Mouse (Mus musculus) CH12.LX (cell line): Measurements from ENCODE around the gene Adamts20. TPM values are rescaled to one million over a fixed set of nuclear protein-coding genes. Genes with fewer than 3 reads are reported as not detected.

Experiments used
- DNase-seq: peaks from one replicate; pipeline ENCODE4 v3.0.0-alpha.2; 2013; ENCODE audit errors: extremely low read depth
- H3K27ac ChIP-seq: 2 replicates; pipeline ENCODE4 v1.5.1; 2012; ENCODE audit warnings: low read depth, mild to moderate bottlenecking, control low read depth, moderate library complexity; ENCODE audit not compliant: insufficient read depth
- H3K27me3 ChIP-seq: replicated peaks from 2 replicates; pipeline ENCODE3; 2012; ENCODE audit warnings: inconsistent platforms
- H3K36me3 ChIP-seq, 2 experiments: replicated peaks in 1 of 2; 2 replicates each; pipeline versions ENCODE3 to v1.6.1; 2012; ENCODE audit warnings: inconsistent platforms in 1 of 2, low read length in 1 of 2, mild to moderate bottlenecking in 1 of 2, mixed read lengths in 1 of 2, moderate library complexity in 1 of 2; ENCODE audit not compliant: control insufficient read depth in 1 of 2, insufficient read depth in 1 of 2
- H3K4me1 ChIP-seq, 2 experiments: 2 replicates each; pipeline ENCODE4 v1.6.1; 2012; ENCODE audit warnings: inconsistent platforms in 1 of 2, moderate library complexity in 1 of 2; ENCODE audit not compliant: insufficient read depth in 2 of 2, control insufficient read depth in 1 of 2
- H3K4me2 ChIP-seq: 2 replicates; pipeline ENCODE4 v1.6.1; 2012; ENCODE audit warnings: low read depth, mild to moderate bottlenecking, control low read depth; ENCODE audit not compliant: poor library complexity, insufficient read depth, severe bottlenecking
- H3K4me3 ChIP-seq, 3 experiments: fragments of 150-350 bp in 1 of 3; sonication (generic) in 1 of 3; replicated peaks in 1 of 3; 2 replicates each; pipeline versions ENCODE3 to v1.5.1; 2011 to 2012; ENCODE audit warnings: low read depth in 2 of 3, low read length in 2 of 3, mild to moderate bottlenecking in 2 of 3, moderate library complexity in 2 of 3, control low read depth in 1 of 3, improper control_type of control experiment in 1 of 3, inconsistent platforms in 1 of 3, mixed read lengths in 1 of 3; ENCODE audit not compliant: poor library complexity in 1 of 3
- H3K79me2 ChIP-seq: replicated peaks from 2 replicates; pipeline ENCODE4 v1.6.1; 2012; ENCODE audit warnings: mild to moderate bottlenecking, moderate library complexity; ENCODE audit not compliant: control insufficient read depth, poor library complexity, insufficient read depth, severe bottlenecking; ENCODE audit errors: extremely low read depth
- H3K9ac ChIP-seq: 2 replicates; pipeline ENCODE4 v1.6.1; 2012; ENCODE audit warnings: low read depth, mild to moderate bottlenecking, control low read depth, moderate library complexity; ENCODE audit not compliant: insufficient read depth
- H3K9me3 ChIP-seq: replicated peaks from 2 replicates; pipeline ENCODE3; 2012; ENCODE audit warnings: low read length, inconsistent platforms, mixed read lengths
- CHD2 ChIP-seq: IDR thresholded peaks from 2 replicates; pipeline ENCODE4 v1.6.1; 2011; ENCODE audit warnings: low read length, improper control_type of control experiment
- CTCF ChIP-seq, 2 experiments: IDR thresholded peaks in 1 of 2; conservative IDR thresholded peaks in 1 of 2; 2 replicates each; pipeline ENCODE4 v1.5.1; 2011 to 2012; ENCODE audit warnings: low read depth in 2 of 2, low read length in 2 of 2, improper control_type of control experiment in 1 of 2, inconsistent platforms in 1 of 2, mild to moderate bottlenecking in 1 of 2, moderate library complexity in 1 of 2
- E2F4 ChIP-seq: IDR thresholded peaks from 2 replicates; pipeline ENCODE4 v1.6.1; 2011; ENCODE audit warnings: low read depth, low read length, improper control_type of control experiment; ENCODE audit not compliant: insufficient replicate concordance
- GABPA ChIP-seq: IDR thresholded peaks from 2 replicates; pipeline ENCODE4 v1.6.1; 2012; ENCODE audit warnings: low read depth, low read length, improper control_type of control experiment, inconsistent platforms; ENCODE audit not compliant: insufficient replicate concordance
- JUN ChIP-seq: IDR thresholded peaks from 2 replicates; pipeline ENCODE4 v1.6.1; 2011; ENCODE audit warnings: low read depth, mild to moderate bottlenecking, low read length, improper control_type of control experiment, moderate library complexity; ENCODE audit not compliant: insufficient read depth
- JUND ChIP-seq: conservative IDR thresholded peaks from 2 replicates; pipeline ENCODE4 v1.6.1; 2011; ENCODE audit warnings: low read depth, low read length, improper control_type of control experiment
- KAT2A ChIP-seq: IDR thresholded peaks from 2 replicates; pipeline ENCODE4 v1.6.1; 2012; ENCODE audit warnings: low read length, improper control_type of control experiment, inconsistent platforms; ENCODE audit not compliant: insufficient replicate concordance
- MAZ ChIP-seq: IDR thresholded peaks from 2 replicates; pipeline ENCODE4 v1.6.1; 2012; ENCODE audit warnings: low read depth, mild to moderate bottlenecking, inconsistent platforms, low read length, improper control_type of control experiment, moderate library complexity
- MXI1 ChIP-seq: IDR thresholded peaks from 2 replicates; pipeline ENCODE4 v1.6.1; 2011; ENCODE audit warnings: mild to moderate bottlenecking, low read depth, low read length, improper control_type of control experiment
- MYC ChIP-seq: IDR thresholded peaks from 2 replicates; pipeline ENCODE4 v1.6.1; 2011; ENCODE audit warnings: low read depth, mild to moderate bottlenecking, improper control_type of control experiment, low read length
- NELFE ChIP-seq: IDR thresholded peaks from 2 replicates; pipeline ENCODE4 v1.6.1; 2011; ENCODE audit warnings: low read depth, low read length, improper control_type of control experiment
- PAX5 ChIP-seq: IDR thresholded peaks from 2 replicates; pipeline ENCODE4 v1.6.1; 2012; ENCODE audit warnings: low read length, inconsistent platforms, mixed read lengths
- POLR2A ChIP-seq: IDR thresholded peaks from 2 replicates; pipeline ENCODE4 v1.6.1; 2011; ENCODE audit warnings: low read depth, mild to moderate bottlenecking, improper control_type of control experiment, low read length
- TBP ChIP-seq: conservative IDR thresholded peaks from 2 replicates; pipeline ENCODE4 v1.6.1; 2011; ENCODE audit warnings: low read depth, low read length, improper control_type of control experiment
- TCF12 ChIP-seq: IDR thresholded peaks from 2 replicates; pipeline ENCODE4 v1.6.1; 2014; ENCODE audit warnings: low read depth, mild to moderate bottlenecking, inconsistent platforms, low read length, improper control_type of control experiment
- UBTF ChIP-seq: IDR thresholded peaks from 2 replicates; pipeline ENCODE4 v1.6.1; 2012; ENCODE audit warnings: low read depth, mild to moderate bottlenecking, inconsistent platforms, low read length, improper control_type of control experiment, moderate library complexity
- USF2 ChIP-seq: conservative IDR thresholded peaks from 2 replicates; pipeline ENCODE4 v1.6.1; 2011; ENCODE audit warnings: low read depth, low read length, improper control_type of control experiment
- ZC3H11A ChIP-seq: IDR thresholded peaks from 2 replicates; pipeline ENCODE4 v1.6.1; 2012; ENCODE audit warnings: low read depth, mild to moderate bottlenecking, inconsistent platforms, low read length, improper control_type of control experiment
- ZKSCAN1 ChIP-seq: IDR thresholded peaks from 2 replicates; pipeline ENCODE4 v1.6.1; 2012; ENCODE audit warnings: low read depth, inconsistent platforms, low read length, improper control_type of control experiment, borderline replicate concordance
- ZMIZ1 ChIP-seq: IDR thresholded peaks from 2 replicates; pipeline ENCODE4 v1.6.1; 2012; ENCODE audit warnings: low read depth, mild to moderate bottlenecking, inconsistent platforms, low read length, improper control_type of control experiment
- ZNF384 ChIP-seq: IDR thresholded peaks from 2 replicates; pipeline ENCODE4 v1.6.1; 2012; ENCODE audit warnings: low read depth, low read length, improper control_type of control experiment, inconsistent platforms
- dilution Hi-C: fragments of 300-500 bp; cut with MboI; formaldehyde crosslinking; loops from 2 replicates; pipeline ENCODE4 v1.14.3; 2020; ENCODE audit warnings: low sequenced_read_pairs; ENCODE audit not compliant: extremely low pct_unique_long_range_greater_than_20kb, extremely low pct_ligation_motif_present
- in situ Hi-C: fragments of 300-500 bp; cut with MboI; formaldehyde crosslinking; loops from 3 replicates; pipeline ENCODE4 v1.14.3; 2019; ENCODE audit warnings: low sequenced_read_pairs, low pct_ligation_motif_present, low pct_unique_long_range_greater_than_20kb, mixed read lengths
- polyA plus RNA-seq: library from polyadenylated mRNA; unstranded; fragments of >175 nt; gene quantifications from 2 replicates; pipeline ENCODE4 v1.2.1, GENCODE M21; 2012; ENCODE audit warnings: low read depth; ENCODE audit not compliant: insufficient read length
- total RNA-seq, 2 experiments: library from RNA; depleted of rRNA; stranded (reverse); fragments of 300-350 nt in 1 of 2; fragments of >200 nt in 1 of 2; gene quantifications; 2 replicates each; pipeline ENCODE4 v1.2.3; 2012 to 2014

Gene Adamts20
- total and polyA plus RNA-seq, 3 experiments: 0.37 to 1.5 (median 0.68) TPM

- dilution Hi-C loops: no loop called here
- Histone ChIP-seq H3K4me3 (no peak overlapping the region), H3K9ac (no peak overlapping the region), H3K9me3 (no peaks in the 10 kb centered on the region), H3K36me3 (no peaks in the 10 kb centered on the region), H3K4me1 (peaks cover 0 to 2% of the 10 kb centered on the region in 2 experiments; a peak in 1 of 4 replicates), H3K4me2 (no peak overlapping the region), H3K27ac (no peak overlapping the region), H3K79me2 (no peaks in the 10 kb centered on the region), H3K27me3 (no peaks in the 10 kb centered on the region)
- in situ Hi-C loops: no loop called here
- no peak for DNase-seq
- TF ChIP-seq TCF12: no peak
These were observed 162.1 kb downstream of the Adamts20 start for GRCm38 (mm10) chr15:94303151-94303550.

DNA sequence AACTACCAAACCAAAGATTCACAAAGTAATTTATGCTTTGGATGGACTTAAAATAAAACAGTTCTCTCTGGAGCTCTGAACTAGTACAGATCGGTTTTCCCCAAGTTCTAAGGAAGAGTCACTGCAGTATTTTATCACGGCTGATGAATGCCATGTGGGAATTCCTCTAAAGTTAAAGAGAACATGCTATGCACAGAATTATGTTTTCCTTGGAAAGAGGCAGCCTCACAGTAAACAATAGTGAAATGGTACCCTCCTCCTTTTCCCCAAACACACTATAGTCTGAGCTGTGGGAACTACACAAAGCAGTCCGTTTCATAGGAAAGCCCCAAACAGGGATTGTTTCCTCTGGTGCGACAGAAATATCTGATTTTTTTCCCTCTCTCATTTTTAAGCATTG is 171.1 kb downstream of the Adamts20 start:
- dilution Hi-C loops: no loop called here

DNA sequence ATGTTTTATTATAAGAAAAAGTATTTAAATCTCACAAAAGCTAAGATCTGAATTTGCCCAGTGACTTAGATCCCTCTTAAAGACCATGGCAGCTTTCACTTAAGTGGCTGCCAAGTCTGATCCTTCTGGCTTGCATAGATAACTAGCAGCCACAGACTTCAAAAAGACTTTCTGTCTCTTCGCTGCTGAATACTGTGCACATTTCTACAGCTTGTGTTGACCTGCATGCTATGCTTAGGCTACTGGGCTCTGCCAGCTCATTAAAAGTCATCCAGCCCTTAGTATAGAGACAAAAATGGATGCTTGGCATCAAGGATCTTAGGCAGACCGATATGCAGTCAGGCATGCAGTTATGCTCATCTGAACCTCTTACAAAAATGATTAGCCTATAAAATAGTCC is 177.2 kb downstream of the Adamts20 start:
- Histone ChIP-seq H3K27me3 (no peaks in the 10 kb centered on the region), H3K79me2 (no peaks in the 10 kb centered on the region), H3K4me3 (no peak overlapping the region), H3K27ac (no peak overlapping the region), H3K4me2 (no peak overlapping the region), H3K9me3 (no peaks in the 10 kb centered on the region), H3K36me3 (no peaks in the 10 kb centered on the region), H3K4me1 (no peaks in the 10 kb centered on the region), H3K9ac (no peak overlapping the region)
- TF ChIP-seq MXI1: no peak
- in situ Hi-C loops (no loop called here), dilution Hi-C loops (no loop called here)
- DNase-seq: no peak

More for the DNA sequence above, 171.1 kb downstream of the Adamts20 start:
- no peak overlapping the region for H3K4me2 ChIP-seq
- H3K9me3 ChIP-seq: no peaks in the 10 kb centered on the region
- no peaks in the 10 kb centered on the region for H3K36me3 ChIP-seq
- no peak overlapping the region for H3K4me3 ChIP-seq
- TF ChIP-seq NELFE (no peak), ZNF384 (no peak), E2F4 (no peak)
- TF ChIP-seq, all 38 proteins: peak for 0
- DNase-seq: no peak
- Histone ChIP-seq H3K9ac (no peak overlapping the region), H3K79me2 (no peaks in the 10 kb centered on the region), H3K4me1 (no peaks in the 10 kb centered on the region), H3K27me3 (no peaks in the 10 kb centered on the region), H3K27ac (no peak overlapping the region)
- in situ Hi-C loops: no loop called here

GRCm38 (mm10) chr15:94287495-94287894 is 177.7 kb downstream of the Adamts20 start:
- dilution Hi-C loops: no loop called here
- no peaks in the 10 kb centered on the region for H3K79me2 ChIP-seq
- no peaks in the 10 kb centered on the region for H3K27me3 ChIP-seq
- H3K9ac ChIP-seq: no peak overlapping the region
- no peaks in the 10 kb centered on the region for H3K9me3 ChIP-seq
- H3K4me1 ChIP-seq: no peaks in the 10 kb centered on the region
- no peak overlapping the region for H3K27ac ChIP-seq
- in situ Hi-C loops: no loop called here
- no peak overlapping the region for H3K4me2 ChIP-seq
- H3K4me3 ChIP-seq: no peak overlapping the region
- no peaks in the 10 kb centered on the region for H3K36me3 ChIP-seq
- TF ChIP-seq MAZ: no peak
- TF ChIP-seq CTCF (conservative IDR thresholded peaks at IDR 0.05 in 1 of 2, IDR thresholded peaks at IDR 0.05 in 1 of 2; ENCODE audit: low read depth in 2 of 2, low read length in 2 of 2): no peak
- no peak for TF ChIP-seq GABPA
- TF ChIP-seq KAT2A: no peak
- no peak for TF ChIP-seq PAX5
- TF ChIP-seq ZC3H11A: no peak
- TF ChIP-seq ZMIZ1: no peak
- no peak for TF ChIP-seq USF2
- no peak for TF ChIP-seq E2F4
- TF ChIP-seq CHD2: no peak
- TF ChIP-seq POLR2A: no peak
- no peak for TF ChIP-seq TCF12
- no peak for TF ChIP-seq JUND
- no peak for TF ChIP-seq ZKSCAN1
- TF ChIP-seq TBP: no peak
- no peak for TF ChIP-seq MYC
- TF ChIP-seq JUN: no peak
- TF ChIP-seq UBTF: no peak
- no peak for DNase-seq
